Mouse (Mus musculus) megakaryocyte, embryonic 14.5 days (primary cell): ENCODE measurements around the gene Taf8.

ENCODE experiments used
- FLI1 ChIP-seq: IDR thresholded peaks from 2 replicates; pipeline ENCODE4 v1.6.1; 2012; ENCODE audit warnings: low read length, inconsistent platforms, mixed read lengths
- GATA1 ChIP-seq: IDR thresholded peaks from 3 replicates; pipeline ENCODE4 v1.6.1; 2012; ENCODE audit warnings: mixed read lengths, low read length, inconsistent platforms, borderline replicate concordance

GRCm38 (mm10) chr17:47462209-47462608 lies 39.9 kb downstream of the Taf8 start:
- no peak for TF ChIP-seq GATA1
- no peak for TF ChIP-seq FLI1
